Mouse (Mus musculus) kidney, postnatal 0 days (tissue): Measurements from ENCODE around the gene Dpp9. TPM values are rescaled to one million over a fixed set of nuclear protein-coding genes. Genes with fewer than 3 reads are reported as not detected.
A peak's percentile ranks its signal among the peaks of the same experiment; 100 is the strongest.

Experiments
- ATAC-seq: fragments of 200-750 bp; cut with Nextera tagmentation; replicated peaks from 2 replicates; pipeline ENCODE4 v1.8.0; 2017; ENCODE audit warnings: low read depth, moderate number of reproducible peaks, moderate TSS enrichment, moderate library complexity; ENCODE audit not compliant: low FRiP score
- DNase-seq: peaks from one replicate; pipeline ENCODE4 v3.0.0-alpha.2; 2016; ENCODE audit warnings: low spot score
- H3K27ac ChIP-seq: fragments of 300-500 bp; sonication (generic); 2 replicates; pipeline ENCODE4 v1.5.1; 2014; ENCODE audit warnings: mild to moderate bottlenecking
- H3K27me3 ChIP-seq: fragments of 300-500 bp; sonication (generic); 2 replicates; pipeline ENCODE4 v1.6.1; 2014; ENCODE audit warnings: low read length, mixed read lengths; ENCODE audit not compliant: insufficient read depth
- H3K36me3 ChIP-seq: fragments of 300-500 bp; sonication (generic); 2 replicates; pipeline ENCODE4 v1.6.1; 2014; ENCODE audit warnings: low read length, mixed read lengths; ENCODE audit not compliant: insufficient read depth
- H3K4me1 ChIP-seq: fragments of 300-500 bp; sonication (generic); replicated peaks from 2 replicates; pipeline ENCODE4 v1.6.1; 2014; ENCODE audit warnings: antibody characterized with exemption, low read length, mixed read lengths; ENCODE audit not compliant: insufficient read depth
- H3K4me2 ChIP-seq: fragments of 300-500 bp; sonication (generic); 2 replicates; pipeline ENCODE4 v1.6.1; 2014; ENCODE audit warnings: mild to moderate bottlenecking, low read length, moderate library complexity, mixed read lengths
- H3K4me3 ChIP-seq: fragments of 300-500 bp; sonication (generic); replicated peaks from 2 replicates; pipeline ENCODE4 v1.5.1; 2014; ENCODE audit warnings: low read depth, low read length
- H3K9ac ChIP-seq: fragments of 300-500 bp; sonication (generic); 2 replicates; pipeline ENCODE4 v1.6.1; 2014; ENCODE audit warnings: low read depth, low read length
- H3K9me3 ChIP-seq: fragments of 300-500 bp; sonication (generic); replicated peaks from 2 replicates; pipeline ENCODE4 v1.6.1; 2016; ENCODE audit warnings: low read length, inconsistent platforms, mixed read lengths
- CTCF ChIP-seq: IDR thresholded peaks from 2 replicates; pipeline ENCODE4 v1.5.1; 2016; ENCODE audit warnings: antibody characterized with exemption, low read depth, mild to moderate bottlenecking, moderate library complexity
- WGBS: fragments of 180-500 bp; shearing (Covaris S2); extraction: QIAGEN DNeasy Blood & Tissue Kit; methylation state at CpG from one replicate; pipeline ENCODE4 v1.1.7; 2014; 5-methylcytosine and 5-hydroxymethylcytosine counted together
- polyA plus RNA-seq: library from polyadenylated mRNA; unstranded; fragments of >200 nt; fragmentation: Nextera tagmentation; extraction: Ambion mirVana; gene quantifications from 2 replicates; pipeline ENCODE4 v1.2.1, GENCODE M21; 2015

Dpp9 gene
- polyA plus RNA-seq, 1 experiment from 2014 or later = 22.1 TPM

- ATAC-seq (no peak), DNase-seq (no peak)
- WGBS = 66% methylated on average over 2 of the region's 2 CpGs
- Histone ChIP-seq H3K9ac (no peak overlapping the region), H3K36me3 (peaks cover 58% of the 10 kb centered on the region), H3K4me3 (no peak overlapping the region), H3K9me3 (no peaks in the 10 kb centered on the region), H3K4me1 (no peaks in the 10 kb centered on the region), H3K27me3 (no peaks in the 10 kb centered on the region), H3K27ac (no peak overlapping the region), H3K4me2 (no peak overlapping the region)
- TF ChIP-seq CTCF = peak; percentile 63
Measured at GRCm38 (mm10) chr17:56196860-56197259, 21.8 kb downstream of the Dpp9 start.

GRCm38 (mm10) chr17:56194765-56195164, 23.9 kb downstream of the Dpp9 start:
- no peaks in the 10 kb centered on the region for H3K27me3 ChIP-seq
- H3K4me3 ChIP-seq = no peak overlapping the region
- no peak overlapping the region for H3K9ac ChIP-seq
- no peaks in the 10 kb centered on the region for H3K4me1 ChIP-seq
- ATAC-seq (peak; percentile 74), DNase-seq (peak; percentile 6)
- H3K36me3 ChIP-seq = peaks cover 58% of the 10 kb centered on the region
- H3K4me2 ChIP-seq = no peak overlapping the region
- H3K9me3 ChIP-seq = no peaks in the 10 kb centered on the region
- H3K27ac ChIP-seq = no peak overlapping the region
- 67% methylated on average over 13 of the region's 13 CpGs for WGBS
- TF ChIP-seq CTCF = no peak

GRCm38 (mm10) chr17:56194357-56194756, 24.3 kb downstream of the Dpp9 start:
- ATAC-seq (peak; percentile 6; the same call in 1 of the 2 replicates), DNase-seq (no peak)
- H3K36me3 ChIP-seq = peaks cover 58% of the 10 kb centered on the region
- 0 out of 2 replicates have a peak overlapping the region, but pooled peaks have one; percentile 25 for H3K27ac ChIP-seq
- H3K9ac ChIP-seq = no peak overlapping the region
- H3K9me3 ChIP-seq = no peaks in the 10 kb centered on the region
- H3K27me3 ChIP-seq = no peaks in the 10 kb centered on the region
- no peak overlapping the region for H3K4me3 ChIP-seq
- H3K4me2 ChIP-seq = no peak overlapping the region
- no peaks in the 10 kb centered on the region for H3K4me1 ChIP-seq
- 87% methylated on average over 12 of the region's 12 CpGs for WGBS
- TF ChIP-seq CTCF = no peak

GRCm38 (mm10) chr17:56191266-56191665, 27.4 kb downstream of the Dpp9 start:
- no peak for TF ChIP-seq CTCF
- Histone ChIP-seq H3K27me3 (no peaks in the 10 kb centered on the region), H3K4me2 (no peak overlapping the region), H3K4me1 (no peaks in the 10 kb centered on the region), H3K4me3 (no peak overlapping the region), H3K36me3 (peaks cover 49% of the 10 kb centered on the region), H3K9ac (no peak overlapping the region), H3K27ac (no peak overlapping the region), H3K9me3 (no peaks in the 10 kb centered on the region)
- no peak for DNase-seq
- 93% methylated on average over 6 of the region's 6 CpGs for WGBS
- no peak for ATAC-seq

- ATAC-seq = peak; percentile 53
- H3K27me3 ChIP-seq = no peaks in the 10 kb centered on the region
- peaks cover 32% of the 10 kb centered on the region; the same call in 1 of the 2 replicates for H3K36me3 ChIP-seq
- H3K4me2 ChIP-seq = peak overlapping the region; percentile 18; the same call in 1 of the 2 replicates
- peak overlapping the region; percentile 27 for H3K27ac ChIP-seq
- 12% methylated on average over 11 of the region's 11 CpGs for WGBS
- peaks cover 4% of the 10 kb centered on the region; the same call in 1 of the 2 replicates for H3K4me1 ChIP-seq
- no peak overlapping the region for H3K9ac ChIP-seq
- TF ChIP-seq CTCF = no peak
- DNase-seq = peak; percentile 91
- H3K9me3 ChIP-seq = no peaks in the 10 kb centered on the region
- no peak overlapping the region for H3K4me3 ChIP-seq
Measured at GRCm38 (mm10) chr17:56185281-56186141, 33.2 kb downstream of the Dpp9 start.

- Histone ChIP-seq H3K27ac (peak within 1 kb of the TSS; percentile 68), H3K36me3 (peaks cover 28% of the 10 kb centered on the region; the same call in 1 of the 2 replicates), H3K4me1 (peaks cover 4% of the 10 kb centered on the region; the same call in 1 of the 2 replicates), H3K4me2 (peak within 1 kb of the TSS; percentile 82), H3K4me3 (peak within 1 kb of the TSS; percentile 71), H3K9me3 (no peaks in the 10 kb centered on the region), H3K9ac (peak within 1 kb of the TSS; percentile 70), H3K27me3 (no peaks in the 10 kb centered on the region)
- peak; percentile 25; the same call in 1 of the 2 replicates for TF ChIP-seq CTCF
- 0% methylated on average over 47 of the region's 47 CpGs for WGBS
- ATAC-seq (peak; percentile 83), DNase-seq (peak; percentile 95)
Measured at GRCm38 (mm10) chr17:56183658-56184103, 35.0 kb downstream of the Dpp9 start, which contains the start of gene Mydgf. Gene Mydgf, minus strand, starts transcription at chr17:56183920.
